Mouse (Mus musculus) liver, embryonic 15.5 days (tissue): Measurements from ENCODE around the gene B230104I21Rik. TPM values are rescaled to one million over a fixed set of nuclear protein-coding genes. Genes with fewer than 3 reads are reported as not detected.

ENCODE experiments used
- ATAC-seq: fragments of 200-750 bp; cut with Nextera tagmentation; 2 replicates; pipeline ENCODE4 v1.8.0; 2017; ENCODE audit warnings: moderate number of reproducible peaks, mild to moderate bottlenecking, moderate library complexity; ENCODE audit not compliant: insufficient read depth
- H3K27ac ChIP-seq: fragments of 300-500 bp; sonication (generic); replicated peaks from 2 replicates; pipeline ENCODE4 v1.5.1; 2015; ENCODE audit warnings: mild to moderate bottlenecking, inconsistent platforms
- H3K27me3 ChIP-seq: fragments of 300-500 bp; sonication (generic); 2 replicates; pipeline ENCODE4 v1.6.1; 2015; ENCODE audit warnings: mild to moderate bottlenecking, inconsistent platforms
- H3K36me3 ChIP-seq: fragments of 300-500 bp; sonication (generic); replicated peaks from 2 replicates; pipeline ENCODE4 v1.6.1; 2015; ENCODE audit warnings: moderate library complexity, mild to moderate bottlenecking, inconsistent platforms
- H3K4me1 ChIP-seq: fragments of 300-500 bp; sonication (generic); replicated peaks from 2 replicates; pipeline ENCODE4 v1.6.1; 2015; ENCODE audit warnings: inconsistent platforms
- H3K4me2 ChIP-seq: fragments of 300-500 bp; sonication (generic); 2 replicates; pipeline ENCODE4 v1.6.1; 2015; ENCODE audit warnings: moderate library complexity, mild to moderate bottlenecking, inconsistent platforms
- H3K4me3 ChIP-seq: fragments of 300-500 bp; sonication (generic); replicated peaks from 2 replicates; pipeline ENCODE4 v1.5.1; 2015; ENCODE audit warnings: mild to moderate bottlenecking, inconsistent platforms
- H3K9ac ChIP-seq: fragments of 300-500 bp; sonication (generic); 2 replicates; pipeline ENCODE4 v1.6.1; 2015; ENCODE audit warnings: moderate library complexity, mild to moderate bottlenecking, inconsistent platforms
- H3K9me3 ChIP-seq: fragments of 300-500 bp; sonication (generic); replicated peaks from 2 replicates; pipeline ENCODE4 v1.6.1; 2016; ENCODE audit warnings: inconsistent platforms
- WGBS: fragments of 180-500 bp; shearing (Covaris S2); methylation state at CpG from one replicate; pipeline ENCODE4 v1.1.7; 2015; ENCODE audit warnings: mixed read lengths; ENCODE audit not compliant: insufficient replicate concordance; 5-methylcytosine and 5-hydroxymethylcytosine counted together
- polyA plus RNA-seq: library from polyadenylated mRNA; unstranded; fragments of >200 nt; fragmentation: Nextera tagmentation; extraction: Ambion mirVana; gene quantifications from 2 replicates; pipeline ENCODE4 v1.2.1, GENCODE M21; 2015

B230104I21Rik gene
- polyA plus RNA-seq, 1 experiment from 2014 or later, result not detected

DNA sequence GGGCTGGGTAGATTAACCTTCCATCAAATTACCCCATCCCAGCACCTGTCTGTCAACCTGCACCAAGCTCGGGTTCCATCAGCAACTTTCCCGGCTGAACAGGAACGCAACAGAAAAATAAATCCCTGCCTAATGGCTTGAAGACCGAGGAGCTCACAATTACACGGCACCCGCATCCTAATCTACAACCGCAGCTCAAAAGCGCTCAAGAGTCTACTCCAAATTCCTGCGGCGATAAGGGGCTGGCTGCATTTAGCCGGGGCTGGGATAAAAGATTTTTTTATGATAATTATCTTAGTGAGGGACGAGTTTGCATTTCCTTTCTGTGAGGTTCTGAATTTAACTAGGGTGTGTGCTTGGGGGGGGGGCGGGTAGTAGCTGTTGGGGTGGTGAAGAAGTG, 16.3 kb downstream of the B230104I21Rik start:
- H3K9me3 ChIP-seq, result no peaks in the 10 kb centered on the region
- no peak for ATAC-seq
- H3K9ac ChIP-seq, result no peak overlapping the region
- no peaks in the 10 kb centered on the region for H3K4me1 ChIP-seq
- no peak overlapping the region for H3K27ac ChIP-seq
- H3K4me2 ChIP-seq, result no peak overlapping the region
- no peak overlapping the region for H3K4me3 ChIP-seq
- no peaks in the 10 kb centered on the region for H3K36me3 ChIP-seq
- H3K27me3 ChIP-seq, result no peaks in the 10 kb centered on the region
- WGBS, result 59% methylated on average over 13 of the region's 13 CpGs

DNA sequence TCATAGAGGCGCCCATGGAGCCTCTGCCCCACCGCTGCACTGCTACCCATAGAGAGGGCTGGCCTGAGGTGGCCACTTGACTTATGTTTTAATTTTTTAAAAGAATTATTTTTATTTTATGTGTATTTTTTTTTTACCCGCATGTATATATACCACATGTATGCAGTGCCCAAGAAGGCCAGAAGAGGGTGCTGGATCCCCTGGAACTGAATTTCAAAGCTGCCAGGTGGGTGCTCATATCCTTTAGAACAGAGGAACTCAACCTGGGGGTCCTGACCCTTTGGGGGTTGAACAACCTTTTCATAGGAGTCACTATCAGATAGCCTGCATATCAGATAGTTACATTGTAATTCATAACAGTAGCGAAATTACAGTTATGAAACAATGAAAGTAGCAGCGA, 19.5 kb downstream of the B230104I21Rik start:
- Histone ChIP-seq H3K27ac (no peak overlapping the region), H3K4me2 (no peak overlapping the region), H3K9ac (no peak overlapping the region), H3K9me3 (no peaks in the 10 kb centered on the region), H3K4me1 (no peaks in the 10 kb centered on the region), H3K4me3 (no peak overlapping the region), H3K27me3 (no peaks in the 10 kb centered on the region), H3K36me3 (no peaks in the 10 kb centered on the region)
- ATAC-seq, result no peak
- 73% methylated on average over 5 of the region's 5 CpGs for WGBS

DNA sequence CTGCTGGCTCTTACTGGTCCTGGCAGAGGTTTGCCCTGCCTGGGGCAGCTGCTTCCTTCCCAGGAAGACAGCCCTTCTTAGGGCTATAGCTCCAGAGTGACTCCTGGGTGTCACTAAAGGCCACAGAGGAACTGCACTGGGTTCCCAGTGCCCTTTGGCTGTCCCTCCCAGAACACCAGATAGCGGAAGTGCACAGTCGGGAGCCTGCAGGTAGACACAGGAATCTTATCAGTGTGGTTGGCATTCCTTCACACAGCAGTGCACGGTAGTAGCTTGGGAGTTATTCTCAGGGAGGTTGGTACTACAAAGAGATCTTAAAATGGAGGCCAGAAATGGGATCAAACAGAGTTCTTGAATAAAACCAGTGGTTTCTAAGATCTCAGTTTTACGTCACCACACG, 22.4 kb downstream of the B230104I21Rik start:
- no peaks in the 10 kb centered on the region for H3K36me3 ChIP-seq
- H3K4me3 ChIP-seq, result no peak overlapping the region
- H3K4me2 ChIP-seq, result no peak overlapping the region
- no peaks in the 10 kb centered on the region for H3K4me1 ChIP-seq
- H3K27ac ChIP-seq, result no peak overlapping the region
- WGBS, result 55% methylated on average over 5 of the region's 5 CpGs
- no peaks in the 10 kb centered on the region for H3K27me3 ChIP-seq
- H3K9me3 ChIP-seq, result no peaks in the 10 kb centered on the region
- no peak overlapping the region for H3K9ac ChIP-seq
- ATAC-seq, result no peak

DNA sequence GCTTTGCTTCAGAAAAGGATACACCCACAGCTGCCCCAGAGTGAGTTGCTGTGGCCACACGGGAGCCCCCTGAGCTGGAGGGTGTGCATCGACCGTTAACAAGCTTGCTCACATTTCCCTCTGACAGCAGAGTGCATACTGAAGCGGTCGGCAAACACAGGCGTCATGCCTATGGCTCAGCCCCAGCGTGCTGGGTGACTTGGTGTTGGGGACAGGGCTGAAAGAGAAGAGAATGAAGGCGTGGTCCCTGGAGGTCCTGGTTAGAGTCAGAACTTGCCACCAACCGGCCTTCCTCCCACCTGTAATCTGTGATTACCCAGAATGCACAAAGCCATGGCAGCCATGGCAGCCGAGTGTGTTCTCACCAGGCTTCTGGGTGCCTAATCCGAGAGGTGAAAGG, 22.9 kb downstream of the B230104I21Rik start:
- H3K4me3 ChIP-seq, result no peak overlapping the region
- H3K9me3 ChIP-seq, result no peaks in the 10 kb centered on the region
- no peak overlapping the region for H3K4me2 ChIP-seq
- ATAC-seq, result no peak
- no peak overlapping the region for H3K27ac ChIP-seq
- WGBS, result 51% methylated on average over 11 of the region's 11 CpGs
- no peaks in the 10 kb centered on the region for H3K27me3 ChIP-seq
- no peak overlapping the region for H3K9ac ChIP-seq
- H3K4me1 ChIP-seq, result no peaks in the 10 kb centered on the region
- no peaks in the 10 kb centered on the region for H3K36me3 ChIP-seq

DNA sequence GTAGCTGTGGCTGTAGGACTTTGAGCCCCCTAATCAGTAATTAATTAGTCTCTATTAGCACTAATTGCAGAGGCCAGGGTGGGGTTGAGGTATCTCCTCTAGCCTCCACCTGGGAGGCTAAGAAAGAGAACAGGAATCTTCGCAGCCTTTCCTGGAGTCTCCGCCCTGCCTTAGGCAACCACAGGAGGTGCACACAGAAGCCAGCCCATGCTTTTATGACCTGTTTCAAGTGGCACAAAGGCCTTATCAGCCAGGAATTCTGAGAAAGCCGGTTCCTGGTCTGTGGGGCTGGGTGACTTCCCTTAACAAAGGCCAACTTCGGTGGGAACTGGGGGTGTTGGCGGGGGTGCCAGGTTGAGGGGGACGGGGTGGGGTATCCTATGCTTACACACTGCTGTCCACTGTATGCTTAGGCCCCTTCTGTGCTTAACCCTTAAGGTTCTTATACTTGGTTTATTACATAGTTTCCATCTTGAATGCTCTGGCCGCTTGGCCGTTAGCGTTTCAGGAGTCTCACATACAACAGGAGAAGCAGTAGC, 23.9 kb downstream of the B230104I21Rik start:
- H3K4me1 ChIP-seq, result no peaks in the 10 kb centered on the region
- no peak overlapping the region for H3K27ac ChIP-seq
- H3K4me3 ChIP-seq, result no peak overlapping the region
- no peaks in the 10 kb centered on the region for H3K9me3 ChIP-seq
- no peaks in the 10 kb centered on the region for H3K27me3 ChIP-seq
- 62% methylated on average over 9 of the region's 9 CpGs for WGBS
- no peak overlapping the region for H3K9ac ChIP-seq
- no peak for ATAC-seq
- H3K36me3 ChIP-seq, result no peaks in the 10 kb centered on the region
- H3K4me2 ChIP-seq, result no peak overlapping the region

DNA sequence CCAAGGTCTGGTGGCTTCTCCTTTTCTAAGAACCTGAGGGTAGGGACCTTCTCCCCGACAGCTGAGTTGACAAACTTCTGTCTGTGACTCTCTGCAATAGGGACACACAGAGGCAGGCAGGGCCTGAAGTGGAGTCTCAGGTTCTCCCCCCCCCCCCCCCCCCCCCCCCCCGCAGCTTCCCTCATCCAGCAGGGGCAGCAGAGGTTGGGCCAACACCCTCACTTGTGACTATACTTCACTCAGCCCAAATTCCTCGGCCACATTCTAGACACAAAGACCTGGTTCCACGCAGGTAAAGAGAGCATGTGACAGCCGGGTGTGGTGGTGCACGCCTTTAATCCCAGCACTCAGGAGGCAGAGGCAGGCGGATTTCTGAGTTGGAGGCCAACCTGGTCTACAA, 24.5 kb downstream of the B230104I21Rik start:
- Histone ChIP-seq H3K4me2 (no peak overlapping the region), H3K4me1 (no peaks in the 10 kb centered on the region), H3K9me3 (no peaks in the 10 kb centered on the region), H3K9ac (no peak overlapping the region), H3K27ac (no peak overlapping the region), H3K36me3 (no peaks in the 10 kb centered on the region), H3K4me3 (no peak overlapping the region), H3K27me3 (no peaks in the 10 kb centered on the region)
- no peak for ATAC-seq
- 62% methylated on average over 6 of the region's 7 CpGs for WGBS

DNA sequence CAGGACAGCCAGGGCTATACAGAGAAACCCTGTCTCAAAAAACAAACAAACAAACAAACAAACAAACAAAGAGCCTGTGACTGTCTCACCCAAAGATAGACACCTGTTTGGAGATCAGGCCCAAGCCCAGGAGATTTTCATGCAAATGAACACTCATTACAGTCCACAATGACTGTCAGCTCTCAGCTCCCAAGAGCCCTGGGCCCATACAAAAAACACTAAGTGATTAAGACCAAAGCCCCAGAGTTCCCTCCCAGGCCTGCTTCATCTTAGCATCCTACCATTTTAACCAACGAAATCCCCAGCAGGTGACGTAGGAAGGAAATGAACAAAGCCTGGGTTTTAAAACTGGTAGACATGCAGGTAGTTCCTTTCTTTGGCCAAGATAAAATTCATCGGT, 24.9 kb downstream of the B230104I21Rik start:
- Histone ChIP-seq H3K27me3 (no peaks in the 10 kb centered on the region), H3K4me3 (no peak overlapping the region), H3K36me3 (no peaks in the 10 kb centered on the region), H3K4me1 (no peaks in the 10 kb centered on the region), H3K9me3 (no peaks in the 10 kb centered on the region), H3K9ac (no peak overlapping the region), H3K4me2 (no peak overlapping the region), H3K27ac (no peak overlapping the region)
- ATAC-seq, result no peak
- 67% methylated on average over 3 of the region's 3 CpGs for WGBS

DNA sequence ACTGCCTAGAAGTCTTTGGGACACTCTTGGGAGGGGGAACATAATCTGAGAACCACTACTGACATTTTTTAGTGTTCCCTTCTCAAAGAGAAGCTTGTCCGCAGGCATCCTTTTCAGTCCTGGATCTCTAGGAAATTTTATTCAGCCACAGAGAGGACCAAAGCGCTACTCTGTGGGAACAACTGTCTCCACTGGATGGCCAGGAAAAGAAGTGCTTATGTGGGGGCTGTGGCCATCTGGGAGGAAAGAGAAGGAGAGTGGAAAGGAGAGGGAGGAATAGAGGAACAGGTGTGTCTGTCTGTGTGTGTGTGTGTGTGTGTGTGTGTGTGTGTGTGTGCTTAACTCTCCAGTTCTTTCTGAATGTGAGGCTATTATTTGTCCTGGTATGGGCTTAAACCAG, 28.8 kb downstream of the B230104I21Rik start:
- Histone ChIP-seq H3K27ac (no peak overlapping the region), H3K4me3 (no peak overlapping the region), H3K36me3 (no peaks in the 10 kb centered on the region), H3K4me1 (no peaks in the 10 kb centered on the region), H3K27me3 (no peaks in the 10 kb centered on the region), H3K9me3 (no peaks in the 10 kb centered on the region), H3K9ac (no peak overlapping the region), H3K4me2 (no peak overlapping the region)
- ATAC-seq, result no peak
- 78% methylated on average over 2 of the region's 2 CpGs for WGBS

DNA sequence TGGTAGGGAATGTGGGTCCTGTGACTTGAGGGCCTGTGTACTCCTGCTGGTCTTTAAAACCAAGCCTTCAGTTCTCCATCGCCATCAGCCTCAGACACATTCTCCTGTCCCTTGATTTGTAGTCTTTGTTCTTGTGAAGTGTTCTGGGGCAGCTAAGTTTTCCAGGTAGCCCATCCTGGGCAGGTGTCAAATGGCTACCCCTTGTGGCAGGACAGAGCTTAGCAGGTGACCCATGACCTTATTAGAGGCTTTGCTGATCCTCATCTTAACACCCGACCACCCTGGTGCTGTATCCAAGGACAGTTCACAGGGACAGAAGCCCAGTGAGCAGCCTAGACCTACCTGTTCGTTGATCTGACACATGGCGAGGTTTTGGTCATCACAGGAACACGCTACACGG, 30.9 kb downstream of the B230104I21Rik start:
- no peaks in the 10 kb centered on the region for H3K4me1 ChIP-seq
- no peak overlapping the region for H3K4me2 ChIP-seq
- no peak overlapping the region for H3K27ac ChIP-seq
- ATAC-seq, result no peak
- no peak overlapping the region for H3K4me3 ChIP-seq
- H3K9me3 ChIP-seq, result no peaks in the 10 kb centered on the region
- H3K27me3 ChIP-seq, result no peaks in the 10 kb centered on the region
- no peaks in the 10 kb centered on the region for H3K36me3 ChIP-seq
- 51% methylated on average over 6 of the region's 6 CpGs for WGBS
- H3K9ac ChIP-seq, result no peak overlapping the region

DNA sequence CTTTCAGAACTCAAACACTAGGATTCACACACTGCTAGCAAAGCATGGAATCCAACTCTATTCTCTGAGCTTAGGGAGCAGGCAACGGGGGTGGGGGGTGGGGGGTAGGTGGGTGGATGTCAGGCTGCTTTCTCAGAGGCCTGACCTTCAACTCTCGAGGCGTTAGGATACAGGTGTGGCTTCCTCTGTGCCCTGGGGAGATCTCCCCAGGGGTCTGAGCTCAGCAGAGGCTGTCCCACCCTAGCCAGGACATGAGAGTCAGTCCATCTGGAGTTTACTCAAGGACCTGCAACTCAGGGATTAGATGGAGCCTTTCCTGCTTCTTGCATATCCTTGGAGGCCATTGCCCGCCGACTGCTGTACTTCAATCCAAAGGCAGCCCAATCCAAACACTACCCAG, 33.2 kb downstream of the B230104I21Rik start:
- Histone ChIP-seq H3K4me3 (no peak overlapping the region), H3K27ac (no peak overlapping the region), H3K27me3 (no peaks in the 10 kb centered on the region), H3K4me1 (no peaks in the 10 kb centered on the region), H3K36me3 (no peaks in the 10 kb centered on the region), H3K4me2 (no peak overlapping the region), H3K9ac (no peak overlapping the region), H3K9me3 (no peaks in the 10 kb centered on the region)
- no peak for ATAC-seq
- 50% methylated on average over 5 of the region's 5 CpGs for WGBS

DNA sequence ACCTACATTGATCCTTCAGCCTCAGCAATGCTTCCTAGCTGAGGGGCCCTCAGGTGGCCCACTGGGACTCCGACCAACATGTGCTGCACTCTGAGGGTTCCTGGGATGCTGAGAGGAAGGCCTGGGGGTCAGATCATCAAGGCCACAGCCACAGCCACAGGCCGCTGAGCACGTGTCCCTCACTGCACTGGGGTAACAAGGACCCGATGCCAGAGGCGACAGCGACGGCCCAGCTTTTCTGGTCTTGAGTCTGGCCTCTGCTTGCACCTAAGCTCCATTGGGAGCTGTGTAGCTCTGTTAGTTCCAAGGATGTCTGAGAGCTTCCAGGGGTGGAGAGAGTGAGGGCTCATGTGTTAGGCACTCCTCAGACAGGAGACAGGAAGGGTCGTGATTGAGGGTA, 34.9 kb downstream of the B230104I21Rik start:
- H3K36me3 ChIP-seq, result no peaks in the 10 kb centered on the region
- H3K4me2 ChIP-seq, result no peak overlapping the region
- H3K4me1 ChIP-seq, result peaks cover 4% of the 10 kb centered on the region; the same call in 1 of the 2 replicates
- H3K9ac ChIP-seq, result no peak overlapping the region
- 63% methylated on average over 8 of the region's 8 CpGs for WGBS
- H3K27ac ChIP-seq, result no peak overlapping the region
- H3K9me3 ChIP-seq, result no peaks in the 10 kb centered on the region
- no peaks in the 10 kb centered on the region for H3K27me3 ChIP-seq
- ATAC-seq, result no peak
- no peak overlapping the region for H3K4me3 ChIP-seq

DNA sequence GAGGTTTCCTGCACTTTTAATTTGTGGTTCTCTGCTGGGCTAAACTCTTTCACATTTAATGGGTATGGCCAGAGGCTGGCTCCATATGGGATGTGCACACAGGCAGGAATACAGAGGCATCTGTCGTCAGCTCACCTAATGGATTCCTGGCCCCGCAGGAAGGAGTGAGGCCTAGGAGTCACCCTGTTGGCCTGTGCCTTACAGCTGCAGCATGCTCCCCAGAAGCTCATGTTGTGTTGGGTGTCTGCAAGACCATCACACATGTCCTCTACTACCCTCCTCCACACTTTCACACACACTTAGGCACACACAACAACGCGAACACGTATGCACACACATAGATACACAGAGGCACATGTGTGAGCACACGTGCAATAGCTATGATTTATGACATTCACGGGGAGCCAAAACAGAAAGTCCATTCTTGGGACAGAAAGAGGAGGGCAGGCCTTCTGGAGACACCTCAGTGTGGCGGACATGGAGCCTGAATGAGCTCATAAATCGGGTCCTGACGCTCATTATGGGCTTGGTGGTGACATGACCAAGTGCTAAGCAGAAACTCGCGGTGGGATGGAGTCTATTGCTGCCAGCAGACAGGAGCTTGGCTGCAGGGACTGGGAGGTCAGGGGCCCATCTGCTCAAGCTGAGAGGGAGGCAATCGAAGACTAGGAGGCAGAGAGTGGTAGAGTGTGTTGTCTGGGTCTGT, 35.8 kb downstream of the B230104I21Rik start:
- Histone ChIP-seq H3K4me1 (peaks cover 10% of the 10 kb centered on the region), H3K4me2 (no peak overlapping the region)

More for the DNA sequence above, 35.8 kb downstream of the B230104I21Rik start:
- H3K27ac ChIP-seq, result no peak overlapping the region
- no peaks in the 10 kb centered on the region for H3K9me3 ChIP-seq
- WGBS, result 59% methylated on average over 13 of the region's 13 CpGs
- H3K36me3 ChIP-seq, result no peaks in the 10 kb centered on the region
- H3K9ac ChIP-seq, result no peak overlapping the region
- H3K4me3 ChIP-seq, result no peak overlapping the region
- no peaks in the 10 kb centered on the region for H3K27me3 ChIP-seq
- ATAC-seq, result no peak
